Comparison of ENCODE assay signal across 13 mouse cellular contexts in genomic region chr16:89796566-89796965, GRCm38 (mm10).
DNase-seq lines count a peak whose midpoint lies in the region; ATAC-seq and TF ChIP-seq lines count a peak whose summit lies in the region.
"Had no signal": no experiment of that assay in that cellular context is flagged by ENCODE, and none has a peak within 500 bp of the region (broad histone marks: within the 10 kb centered on the region; RNA-seq: fewer than 3 reads in every experiment).

No protein-coding gene starts in this region.

- no peaks in the 10 kb centered on the region for H3K27me3 ChIP-seq in cerebellum, adult 2 months (ENCODE audit: control insufficient read depth, insufficient read depth, low read length)
- no peaks in the 10 kb centered on the region for H3K27me3 ChIP-seq in ES-Bruce4 (ENCODE audit: control insufficient read depth, insufficient read depth, low read length, poor library complexity, severe bottlenecking)
- H3K27me3 ChIP-seq: heart, embryonic 13.5 days; limb, embryonic 13.5 days; megakaryocyte, embryonic 14.5 days had no signal

- WGBS in cerebellum, adult 2 months, result 78% methylated on average over 7 of the region's 7 CpGs

- no peak overlapping the region for H3K27ac ChIP-seq in cerebellum, adult 2 months (ENCODE audit: insufficient read depth, low read length)
- no peak overlapping the region for H3K27ac ChIP-seq in left cerebral cortex, adult 2 months
- no peak overlapping the region for H3K27ac ChIP-seq in ES-Bruce4 (ENCODE audit: insufficient read depth, low read length)
- H3K27ac ChIP-seq: heart, embryonic 13.5 days; limb, embryonic 13.5 days had no signal

- intact Hi-C loops in left cerebral cortex, adult 2 months (cut with DNase I), result no loop called here
- intact Hi-C loops in left cerebral cortex, postnatal 14 days (cut with DNase I), result no loop called here
- intact Hi-C loops in left cerebral cortex, postnatal 25 days (cut with DNase I), result no loop called here

- TF ChIP-seq EP300 in ES-Bruce4 (IDR thresholded peaks at IDR 0.05; ENCODE audit: insufficient read depth, low read depth, low read length), result no peak

- ATAC-seq in megakaryocyte progenitor cell, adult 5-6 weeks (replicated peaks; ENCODE audit: poor library complexity), result 0 out of 2 replicates have a peak, but pooled peaks have one; percentile 36
- ATAC-seq: inflammation-experienced regulatory T-cells, adult 6 months had no signal

- no peak for DNase-seq in cerebellum, adult 2 months
- no peak for DNase-seq in cerebellum, adult 9-11 months
- DNase-seq in left cerebral cortex, adult 2 months (ENCODE audit: extremely low spot score in 1 of 2, low spot score in 2 of 2), result no peak
- no peak for DNase-seq in left cerebral cortex, postnatal 14 days (ENCODE audit: low spot score in 2 of 2)
- no peak for DNase-seq in left cerebral cortex, postnatal 25 days (ENCODE audit: low spot score in 2 of 2)
- no peak for DNase-seq in urinary bladder, adult 18-20 months (ENCODE audit: low spot score in 2 of 2)
- DNase-seq: adrenal gland, adult 8-10 months had no signal

- H3K9ac ChIP-seq in ES-Bruce4 (ENCODE audit: low read depth, poor library complexity, severe bottlenecking), result no peak overlapping the region
- H3K9ac ChIP-seq: heart, embryonic 13.5 days; limb, embryonic 13.5 days had no signal

- no peaks in the 10 kb centered on the region for H3K36me3 ChIP-seq in ES-Bruce4 (ENCODE audit: control insufficient read depth, insufficient read depth, low read length, poor library complexity, severe bottlenecking)

- no peak overlapping the region for H3K4me3 ChIP-seq in cerebellum, adult 2 months (replicated peaks; ENCODE audit: insufficient read depth, low read depth, low read length)
- H3K4me3 ChIP-seq in left cerebral cortex, adult 2 months, result no peak overlapping the region
- H3K4me3 ChIP-seq in ES-Bruce4 (ENCODE audit: low read depth, low read length), result no peak overlapping the region
- H3K4me3 ChIP-seq: heart, embryonic 13.5 days; limb, embryonic 13.5 days; megakaryocyte, embryonic 14.5 days had no signal

- no peaks in the 10 kb centered on the region for H3K4me1 ChIP-seq in cerebellum, adult 2 months (ENCODE audit: control insufficient read depth, insufficient read depth, low read length)
- no peaks in the 10 kb centered on the region for H3K4me1 ChIP-seq in ES-Bruce4 (ENCODE audit: control insufficient read depth, insufficient read depth, low read length)
- H3K4me1 ChIP-seq: limb, embryonic 13.5 days had no signal

- H3K9me3 ChIP-seq in ES-Bruce4 (replicated peaks; ENCODE audit: control insufficient read depth, insufficient read depth, low read length, poor library complexity, severe bottlenecking), result no peaks in the 10 kb centered on the region
- H3K9me3 ChIP-seq: heart, embryonic 13.5 days; limb, embryonic 13.5 days; megakaryocyte, embryonic 14.5 days had no signal

- TF ChIP-seq CTCF in cerebellum, adult 2 months (IDR thresholded peaks at IDR 0.05; ENCODE audit: borderline replicate concordance, insufficient read depth, low read depth, low read length), result peak; percentile 35; the same call in 1 of the 2 replicates
- TF ChIP-seq CTCF in left cerebral cortex, adult 2 months (IDR thresholded peaks at IDR 0.05), result peak; percentile 49
- TF ChIP-seq CTCF in ES-Bruce4 (IDR thresholded peaks at IDR 0.05; ENCODE audit: low read depth, low read length), result peak; percentile 41

- no peak for TF ChIP-seq POLR2A in cerebellum, adult 2 months (IDR thresholded peaks at IDR 0.05; ENCODE audit: borderline replicate concordance, insufficient read depth, low read length)
- TF ChIP-seq POLR2A in ES-Bruce4 (IDR thresholded peaks at IDR 0.05; ENCODE audit: insufficient read depth, low read length), result no peak
